Mouse (Mus musculus) activated CD4-positive, CD25-positive, alpha-beta regulatory T cell, adult 4 months (primary cell): ENCODE measurements around the gene Ccnk. TPM values are rescaled to one million over a fixed set of nuclear protein-coding genes. Genes with fewer than 3 reads are reported as not detected.

Experiments
- ATAC-seq: one replicate; pipeline ENCODE4 v1.8.0; 2017
- polyA plus RNA-seq, 2 experiments: library from polyadenylated mRNA; unstranded; fragments of 100-300 nt; shearing (Covaris generic); gene quantifications; one replicate each; pipeline ENCODE4 v1.2.1; 2017

The Ccnk gene
- polyA plus RNA-seq, 2 experiments from 2014 or later: 4.7 to 6.6 TPM

GRCm38 (mm10) chr12:108193878-108194277, 14.5 kb downstream of the Ccnk start:
- ATAC-seq: no peak

- ATAC-seq: no peak
Observed at GRCm38 (mm10) chr12:108195761-108196160, 16.4 kb downstream of the Ccnk start.

- no peak for ATAC-seq
Observed at GRCm38 (mm10) chr12:108198447-108198846, 19.1 kb downstream of the Ccnk start.

- ATAC-seq: no peak
Observed at GRCm38 (mm10) chr12:108200094-108200493, 20.7 kb downstream of the Ccnk start.

GRCm38 (mm10) chr12:108203895-108204294, 24.5 kb downstream of the Ccnk start:
- peak; percentile 65 for ATAC-seq

- peak; percentile 48 for ATAC-seq
Observed at GRCm38 (mm10) chr12:108204978-108205377, 25.6 kb downstream of the Ccnk start.

- ATAC-seq: no peak
Observed at GRCm38 (mm10) chr12:108206641-108207040, 27.3 kb downstream of the Ccnk start.

GRCm38 (mm10) chr12:108208216-108208615, 28.8 kb downstream of the Ccnk start:
- no peak for ATAC-seq

- peak; percentile 36 for ATAC-seq
Observed at GRCm38 (mm10) chr12:108208726-108209438, 29.5 kb downstream of the Ccnk start.

GRCm38 (mm10) chr12:108210623-108211022, 31.2 kb downstream of the Ccnk start:
- ATAC-seq: no peak

GRCm38 (mm10) chr12:108212071-108212470, 32.7 kb downstream of the Ccnk start:
- ATAC-seq: no peak

GRCm38 (mm10) chr12:108212476-108212875, 33.1 kb downstream of the Ccnk start:
- ATAC-seq: no peak

- no peak for ATAC-seq
Observed at GRCm38 (mm10) chr12:108213090-108214041, 34.0 kb downstream of the Ccnk start.

GRCm38 (mm10) chr12:108215090-108215489, 35.7 kb downstream of the Ccnk start:
- no peak for ATAC-seq

- ATAC-seq: no peak
Observed at GRCm38 (mm10) chr12:108216611-108217370, 37.4 kb downstream of the Ccnk start.

GRCm38 (mm10) chr12:108217572-108217971, 38.2 kb downstream of the Ccnk start:
- no peak for ATAC-seq

- no peak for ATAC-seq
Observed at GRCm38 (mm10) chr12:108219163-108219562, 39.8 kb downstream of the Ccnk start.

GRCm38 (mm10) chr12:108219825-108220616, 40.6 kb downstream of the Ccnk start:
- no peak for ATAC-seq

- ATAC-seq: no peak
Observed at GRCm38 (mm10) chr12:108220621-108221020, 41.2 kb downstream of the Ccnk start.

GRCm38 (mm10) chr12:108221206-108221605, 41.8 kb downstream of the Ccnk start:
- ATAC-seq: no peak

- no peak for ATAC-seq
Observed at GRCm38 (mm10) chr12:108221712-108222111, 42.3 kb downstream of the Ccnk start.

GRCm38 (mm10) chr12:108223357-108223756, 44.0 kb downstream of the Ccnk start:
- ATAC-seq: no peak
